Mouse (Mus musculus): Measurements from ENCODE around the gene Satb1. TPM values are rescaled to one million over a fixed set of nuclear protein-coding genes. Genes with fewer than 3 reads are reported as not detected.

The Satb1 gene
- polyA plus RNA-seq, 1 experiment from 2014 or later, result 32.1 TPM

DNA sequence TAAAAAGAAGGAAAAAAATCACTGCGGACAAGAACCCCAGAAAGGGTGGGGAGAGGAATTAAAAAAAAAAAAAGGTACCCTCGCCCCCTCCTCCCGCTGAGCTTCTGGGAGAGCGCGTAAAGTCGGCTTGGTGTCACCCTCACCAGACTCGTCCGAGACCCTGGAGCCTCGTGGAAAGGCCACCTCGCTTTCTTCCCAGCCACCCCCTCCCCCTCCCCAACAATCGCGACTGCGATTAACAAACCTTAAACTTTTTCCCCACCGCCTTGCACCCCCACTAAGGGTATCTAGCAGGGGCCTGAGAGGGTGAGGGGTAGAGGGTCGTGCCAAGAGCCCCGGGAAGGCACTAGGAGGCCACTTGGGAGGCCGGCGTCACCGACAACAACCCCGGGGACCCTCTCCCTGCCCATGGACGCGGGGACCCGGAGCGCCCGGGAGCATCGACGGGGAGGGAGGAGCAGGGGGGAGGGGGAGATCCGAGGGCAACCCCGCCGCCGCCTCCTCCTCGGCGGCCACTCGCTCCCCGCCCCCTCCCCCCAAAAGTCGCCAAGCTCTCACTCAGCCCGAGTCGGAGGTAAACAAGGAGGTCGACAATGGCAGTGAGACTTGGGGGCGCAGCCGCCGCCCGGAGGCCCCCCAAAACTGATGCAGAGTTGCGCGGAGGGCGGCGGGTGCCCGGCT, 20.7 kb downstream of the Satb1 start:
- no peaks in the 10 kb centered on the region for H3K9me3 ChIP-seq
- H3K27ac ChIP-seq, result peak overlapping the region; percentile 97
- H3K27me3 ChIP-seq, result no peaks in the 10 kb centered on the region
- H3K9ac ChIP-seq, result peak overlapping the region; percentile 95
- WGBS, result 0% methylated on average over 36 of the region's 48 CpGs
- H3K4me1 ChIP-seq (replicated peaks), result peaks cover 30% of the 10 kb centered on the region
- H3K36me3 ChIP-seq, result no peaks in the 10 kb centered on the region
- H3K4me3 ChIP-seq, result peak overlapping the region; percentile 86
- peak overlapping the region; percentile 70 for H3K4me2 ChIP-seq
- ATAC-seq (ENCODE audit: low FRiP score), result peak; percentile 78

DNA sequence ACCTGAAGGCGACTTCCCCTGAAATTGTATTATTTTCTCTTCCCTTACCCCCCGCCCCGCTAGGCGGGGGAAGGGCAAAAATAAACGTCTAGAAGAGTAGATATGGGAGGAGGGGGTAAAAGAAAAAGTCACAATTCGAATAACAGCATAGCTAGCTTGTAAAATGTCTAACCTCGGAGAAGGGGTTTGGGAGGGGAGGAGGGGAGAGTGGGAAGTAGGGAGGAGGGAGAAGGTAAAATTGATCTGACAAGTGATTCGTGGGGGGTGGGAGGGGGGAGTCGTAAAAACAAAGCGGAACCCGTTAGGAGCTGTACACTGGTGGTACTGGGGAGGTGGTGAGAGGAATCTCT, 21.2 kb downstream of the Satb1 start:
- H3K4me1 ChIP-seq (replicated peaks), result peaks cover 34% of the 10 kb centered on the region
- H3K9me3 ChIP-seq, result no peaks in the 10 kb centered on the region
- H3K36me3 ChIP-seq, result no peaks in the 10 kb centered on the region
- peak; percentile 7 for ATAC-seq (ENCODE audit: low FRiP score)
- H3K27me3 ChIP-seq, result no peaks in the 10 kb centered on the region
- H3K4me3 ChIP-seq, result peak overlapping the region; percentile 86
- peak overlapping the region; percentile 70 for H3K4me2 ChIP-seq
- H3K27ac ChIP-seq, result peak overlapping the region; percentile 97
- H3K9ac ChIP-seq, result peak overlapping the region; percentile 95
- 1% methylated on average over 11 of the region's 11 CpGs for WGBS

DNA sequence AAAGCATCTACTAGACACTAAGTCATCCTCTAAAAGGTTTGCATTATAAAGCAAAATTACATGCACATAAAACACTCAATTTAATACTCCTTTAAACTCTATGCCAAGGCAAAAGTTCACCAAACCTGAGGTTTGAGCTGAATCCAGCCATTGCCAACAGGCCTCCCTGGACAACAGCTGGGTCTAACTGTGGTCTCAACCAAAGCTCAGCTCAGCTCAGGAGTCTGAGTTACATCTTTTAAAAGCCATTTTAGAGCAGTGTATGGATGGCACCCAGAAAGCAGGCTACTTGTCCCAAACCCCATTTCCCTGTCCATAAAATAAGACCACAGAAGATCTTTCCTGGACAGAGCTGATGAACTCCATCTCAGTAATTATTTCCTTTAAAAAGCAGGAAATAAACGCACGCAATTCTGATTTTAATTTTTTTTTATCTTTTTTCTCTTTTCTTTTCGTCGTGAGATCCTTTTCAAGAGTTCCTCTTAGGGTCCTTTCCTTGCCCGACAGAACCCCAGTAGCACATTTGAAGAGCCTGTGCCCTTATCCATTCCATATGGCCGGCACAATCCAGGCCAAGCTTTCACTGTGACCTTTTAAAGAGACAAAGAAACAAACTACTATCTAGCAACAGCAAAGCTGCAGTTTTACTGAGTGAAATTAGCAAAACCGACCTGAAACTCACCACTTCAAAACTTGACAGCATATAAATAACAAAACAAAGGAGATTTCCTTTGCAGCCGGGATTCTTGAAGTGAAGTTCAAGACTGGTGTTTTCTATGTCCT, 21.8 kb downstream of the Satb1 start:
- Histone ChIP-seq H3K9me3 (no peaks in the 10 kb centered on the region), H3K4me1 (replicated peaks) (peaks cover 39% of the 10 kb centered on the region), H3K27me3 (no peaks in the 10 kb centered on the region), H3K27ac (peak overlapping the region; percentile 97), H3K4me3 (peak overlapping the region; percentile 86), H3K9ac (peak overlapping the region; percentile 95), H3K4me2 (peak overlapping the region; percentile 70), H3K36me3 (no peaks in the 10 kb centered on the region)
- WGBS, result 3% methylated on average over 8 of the region's 8 CpGs
- no peak for ATAC-seq (ENCODE audit: low FRiP score)

DNA sequence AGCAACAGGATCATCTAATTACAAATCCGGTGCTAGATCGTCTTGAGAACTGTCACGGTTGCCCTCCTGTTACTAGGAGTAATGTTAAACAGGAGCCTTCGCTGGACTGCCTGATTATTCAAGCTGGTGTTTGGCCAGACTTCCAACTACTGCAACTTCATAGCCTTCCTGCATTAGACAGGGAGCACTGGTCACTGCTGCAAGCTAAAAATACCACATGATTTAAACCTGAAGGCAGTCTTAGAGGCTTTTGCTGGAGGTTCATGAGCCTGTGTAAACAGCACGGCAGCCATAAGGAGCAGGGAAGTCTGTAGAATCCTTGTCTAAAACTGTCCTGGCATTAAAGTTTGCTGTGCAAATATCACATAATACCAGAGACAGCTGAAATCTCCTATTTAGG, 25.7 kb downstream of the Satb1 start:
- Histone ChIP-seq H3K9ac (peak overlapping the region; percentile 43; the same call in 1 of the 2 replicates), H3K4me2 (no peak overlapping the region), H3K27me3 (no peaks in the 10 kb centered on the region), H3K27ac (no peak overlapping the region), H3K9me3 (no peaks in the 10 kb centered on the region), H3K36me3 (peaks cover 14% of the 10 kb centered on the region), H3K4me3 (no peak overlapping the region), H3K4me1 (replicated peaks) (peaks cover 62% of the 10 kb centered on the region)
- ATAC-seq (ENCODE audit: low FRiP score), result no peak
- WGBS, result 58% methylated on average over 5 of the region's 5 CpGs

DNA sequence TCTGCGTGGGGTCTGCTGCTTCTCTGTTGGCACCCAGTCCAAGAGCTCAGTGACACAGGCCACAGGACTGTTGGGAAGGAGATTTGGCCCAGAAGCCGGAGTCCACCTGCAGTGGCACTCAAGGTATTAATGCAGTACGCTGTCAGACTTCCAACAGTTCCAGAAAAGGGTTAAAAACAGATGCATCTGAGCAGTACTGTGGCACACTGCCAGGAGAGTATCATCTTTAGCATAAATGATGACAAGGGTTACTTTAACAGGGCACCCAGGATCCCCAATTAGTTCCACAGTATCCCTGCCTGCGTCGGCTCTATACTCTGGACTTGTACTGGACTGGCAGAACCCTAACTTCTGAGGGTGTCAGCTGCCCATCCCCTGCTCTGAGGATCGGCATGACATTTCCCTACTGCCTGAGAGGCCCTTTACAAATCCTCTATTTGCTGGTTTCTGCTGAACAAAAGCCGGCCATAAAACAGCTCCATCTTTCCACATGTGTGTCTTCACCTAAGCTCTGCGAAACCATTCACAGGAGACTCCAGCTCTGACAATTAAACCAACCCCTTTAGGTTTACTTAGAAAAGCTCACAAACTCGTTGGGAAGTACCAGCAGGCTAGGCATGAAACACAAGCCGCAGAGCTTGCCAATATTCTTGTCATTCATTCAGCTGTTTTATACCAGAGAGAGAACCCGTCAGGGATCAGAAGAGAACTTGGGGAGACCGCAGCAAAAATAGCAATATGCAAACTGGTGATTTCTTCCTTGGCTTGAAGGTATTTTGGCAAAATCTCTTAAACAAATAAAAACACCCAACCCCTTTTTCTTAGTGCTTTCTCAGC, 26.7 kb downstream of the Satb1 start:
- Histone ChIP-seq H3K9me3 (no peaks in the 10 kb centered on the region), H3K27ac (peak overlapping the region; percentile 63), H3K4me2 (peak overlapping the region; percentile 25), H3K36me3 (peaks cover 22% of the 10 kb centered on the region), H3K27me3 (no peaks in the 10 kb centered on the region), H3K9ac (peak overlapping the region; percentile 43; the same call in 1 of the 2 replicates), H3K4me3 (no peak overlapping the region), H3K4me1 (replicated peaks) (peaks cover 62% of the 10 kb centered on the region)
- peak; percentile 40; the same call in 1 of the 2 replicates for ATAC-seq (ENCODE audit: low FRiP score)
- WGBS, result 70% methylated on average over 12 of the region's 12 CpGs

DNA sequence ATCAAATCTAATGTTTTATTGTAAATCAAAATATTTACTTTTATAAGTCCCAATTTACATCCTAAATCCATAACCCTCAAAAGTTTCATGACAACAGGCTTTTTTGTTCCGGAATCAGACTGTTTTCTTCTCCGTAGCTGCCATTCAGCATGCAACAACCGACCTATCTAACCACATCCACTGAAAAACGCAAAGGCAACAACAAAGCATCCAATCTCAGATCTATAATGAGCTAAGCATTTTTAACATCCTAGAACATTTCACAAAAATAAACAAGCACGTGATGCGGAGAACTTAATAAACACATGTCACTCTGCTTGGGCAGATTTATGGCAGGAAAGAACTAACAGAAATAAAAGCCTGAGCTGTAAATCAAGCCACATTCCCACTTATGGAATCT, 32.9 kb downstream of the Satb1 start:
- Histone ChIP-seq H3K4me1 (replicated peaks) (peaks cover 16% of the 10 kb centered on the region), H3K9ac (no peak overlapping the region), H3K4me2 (no peak overlapping the region), H3K9me3 (no peaks in the 10 kb centered on the region), H3K36me3 (peaks cover 23% of the 10 kb centered on the region), H3K27ac (no peak overlapping the region), H3K4me3 (no peak overlapping the region), H3K27me3 (no peaks in the 10 kb centered on the region)
- 89% methylated on average over 6 of the region's 6 CpGs for WGBS
- ATAC-seq (ENCODE audit: low FRiP score), result no peak

DNA sequence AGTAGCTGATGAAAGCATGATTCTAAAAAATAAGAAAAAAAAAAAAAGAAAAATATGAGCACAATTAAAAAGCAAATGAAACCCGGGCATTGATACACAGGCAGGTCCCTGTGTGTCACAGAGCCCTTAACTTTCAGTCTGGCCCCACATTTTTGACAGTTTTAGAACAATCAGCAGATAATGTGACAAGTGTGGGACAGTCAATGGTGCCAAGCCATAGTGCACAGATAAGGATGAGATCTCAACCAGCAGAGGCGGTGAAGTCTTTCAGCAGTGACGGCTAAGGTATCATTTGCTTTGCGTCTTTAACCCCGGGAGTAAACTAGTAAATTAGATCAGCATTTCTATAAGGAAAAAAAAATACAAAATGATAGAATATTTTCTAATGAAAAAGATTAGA, 36.6 kb downstream of the Satb1 start:
- H3K4me2 ChIP-seq, result no peak overlapping the region
- no peak overlapping the region for H3K4me3 ChIP-seq
- ATAC-seq (ENCODE audit: low FRiP score), result no peak
- H3K4me1 ChIP-seq (replicated peaks), result no peaks in the 10 kb centered on the region
- H3K27me3 ChIP-seq, result no peaks in the 10 kb centered on the region
- H3K36me3 ChIP-seq, result peaks cover 2% of the 10 kb centered on the region; the same call in 1 of the 2 replicates
- H3K27ac ChIP-seq, result no peak overlapping the region
- WGBS, result 92% methylated on average over 5 of the region's 5 CpGs
- no peak overlapping the region for H3K9ac ChIP-seq
- H3K9me3 ChIP-seq, result no peaks in the 10 kb centered on the region

DNA sequence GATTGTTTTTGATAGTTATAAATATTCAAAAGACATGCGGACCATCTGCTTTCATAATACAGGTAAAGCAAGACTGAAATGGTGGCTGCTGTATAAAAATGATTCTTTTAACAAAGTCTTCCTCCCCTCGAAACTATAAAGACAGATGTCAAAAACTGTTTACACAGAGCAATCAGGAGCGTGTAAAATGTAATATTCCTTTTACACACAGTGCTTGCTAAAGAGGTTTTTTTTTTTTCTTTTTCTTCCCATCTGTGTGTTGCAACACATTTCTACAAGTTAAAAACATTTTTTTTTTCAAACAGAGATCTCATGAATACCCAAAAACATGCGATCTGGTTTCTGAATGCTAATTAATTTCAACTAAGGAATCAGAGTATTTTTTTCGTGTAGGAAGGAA, 41.9 kb downstream of the Satb1 start:
- H3K4me3 ChIP-seq, result no peak overlapping the region
- no peaks in the 10 kb centered on the region for H3K27me3 ChIP-seq
- no peaks in the 10 kb centered on the region for H3K36me3 ChIP-seq
- no peak overlapping the region for H3K9ac ChIP-seq
- no peak for ATAC-seq (ENCODE audit: low FRiP score)
- H3K4me2 ChIP-seq, result no peak overlapping the region
- WGBS, result 56% methylated on average over 5 of the region's 5 CpGs
- H3K4me1 ChIP-seq (replicated peaks), result peaks cover 18% of the 10 kb centered on the region
- no peak overlapping the region for H3K27ac ChIP-seq
- no peaks in the 10 kb centered on the region for H3K9me3 ChIP-seq

DNA sequence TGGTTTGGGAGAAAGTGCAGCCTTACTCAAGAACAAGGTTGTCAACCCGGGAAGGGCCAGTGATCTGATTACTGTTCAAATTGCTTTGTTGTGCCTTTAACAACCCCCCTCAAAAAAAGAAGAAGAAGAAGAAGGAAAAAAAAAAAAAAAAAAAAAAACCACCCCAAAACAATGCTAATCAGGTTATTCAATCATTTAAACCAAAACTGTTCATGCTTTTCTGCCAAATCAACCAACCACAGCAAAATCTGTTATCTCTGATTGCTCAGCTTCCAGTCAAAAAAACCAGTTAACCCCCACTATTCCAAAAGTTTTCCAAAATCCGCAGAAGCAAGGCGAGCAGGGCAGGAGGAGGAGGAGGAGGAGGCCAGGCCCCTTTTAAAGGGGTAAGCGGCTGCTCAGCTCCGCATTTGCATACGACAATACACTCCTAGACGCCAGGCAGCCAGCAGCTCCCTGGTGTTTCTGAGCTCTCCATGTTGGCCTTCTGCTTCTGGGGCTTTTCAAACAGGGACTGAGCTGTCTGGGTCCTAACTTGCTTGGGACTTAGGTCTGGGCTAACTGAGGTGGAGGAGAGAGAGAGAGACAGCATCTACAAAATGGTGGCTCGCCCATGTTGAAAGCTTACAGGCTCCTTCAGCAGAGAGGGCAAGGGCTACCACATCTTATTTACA, 42.6 kb downstream of the Satb1 start:
- WGBS, result 13% methylated on average over 8 of the region's 8 CpGs
- H3K4me1 ChIP-seq (replicated peaks), result peaks cover 23% of the 10 kb centered on the region
- H3K4me2 ChIP-seq, result peak overlapping the region; percentile 20; the same call in 1 of the 2 replicates
- ATAC-seq (ENCODE audit: low FRiP score), result peak; percentile 69
- H3K9me3 ChIP-seq, result no peaks in the 10 kb centered on the region
- no peaks in the 10 kb centered on the region for H3K27me3 ChIP-seq
- H3K4me3 ChIP-seq, result no peak overlapping the region
- H3K9ac ChIP-seq, result no peak overlapping the region
- H3K27ac ChIP-seq, result peak overlapping the region; percentile 81
- no peaks in the 10 kb centered on the region for H3K36me3 ChIP-seq

DNA sequence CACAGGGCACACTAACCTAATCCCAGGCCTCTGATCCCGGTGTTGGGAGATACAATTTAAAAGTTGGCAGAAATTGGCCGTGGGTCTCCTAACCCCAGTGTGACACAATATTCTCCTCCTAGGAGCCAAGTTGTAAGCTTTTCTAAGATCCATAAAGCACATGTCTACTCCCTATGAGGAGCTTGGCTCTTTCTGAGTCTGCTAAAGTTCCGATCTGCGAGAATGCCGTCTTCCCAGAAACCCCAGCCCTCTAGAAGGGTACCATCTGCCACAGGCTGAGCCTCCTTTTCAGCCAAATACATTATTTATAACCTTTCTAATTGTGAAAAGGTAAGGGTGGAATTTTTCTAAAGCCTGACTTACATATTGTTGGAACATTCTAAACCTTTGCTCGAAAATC, 43.3 kb downstream of the Satb1 start:
- Histone ChIP-seq H3K27ac (no peak overlapping the region), H3K9ac (no peak overlapping the region), H3K4me3 (no peak overlapping the region), H3K36me3 (no peaks in the 10 kb centered on the region), H3K27me3 (no peaks in the 10 kb centered on the region), H3K4me2 (no peak overlapping the region), H3K9me3 (no peaks in the 10 kb centered on the region), H3K4me1 (replicated peaks) (peaks cover 24% of the 10 kb centered on the region)
- WGBS, result 60% methylated on average over 6 of the region's 6 CpGs
- ATAC-seq (ENCODE audit: low FRiP score), result no peak

DNA sequence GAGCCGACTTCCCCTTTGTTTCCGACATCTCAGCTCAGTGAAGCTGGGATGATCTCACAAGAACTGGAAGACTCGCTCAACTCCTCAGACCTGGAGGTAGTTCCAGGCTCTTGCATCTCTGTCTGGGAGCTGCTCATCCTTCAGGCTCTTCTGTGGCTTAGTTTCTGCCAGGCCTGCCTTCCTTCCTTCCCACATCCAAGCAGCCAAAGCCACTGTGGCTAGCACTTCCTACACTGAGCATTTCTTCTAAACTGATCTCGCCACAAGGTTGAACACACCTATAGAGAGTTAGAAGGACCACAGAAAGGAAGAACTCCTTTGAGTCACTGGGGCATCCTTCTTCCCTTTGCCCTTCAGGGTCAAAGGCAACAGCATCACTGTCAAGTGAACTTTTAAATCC, 44.0 kb downstream of the Satb1 start:
- Histone ChIP-seq H3K27me3 (no peaks in the 10 kb centered on the region), H3K9ac (no peak overlapping the region), H3K4me1 (replicated peaks) (peaks cover 24% of the 10 kb centered on the region), H3K27ac (no peak overlapping the region), H3K4me3 (no peak overlapping the region), H3K36me3 (no peaks in the 10 kb centered on the region), H3K4me2 (no peak overlapping the region), H3K9me3 (no peaks in the 10 kb centered on the region)
- no peak for ATAC-seq (ENCODE audit: low FRiP score)
- 93% methylated on average over 4 of the region's 4 CpGs for WGBS

DNA sequence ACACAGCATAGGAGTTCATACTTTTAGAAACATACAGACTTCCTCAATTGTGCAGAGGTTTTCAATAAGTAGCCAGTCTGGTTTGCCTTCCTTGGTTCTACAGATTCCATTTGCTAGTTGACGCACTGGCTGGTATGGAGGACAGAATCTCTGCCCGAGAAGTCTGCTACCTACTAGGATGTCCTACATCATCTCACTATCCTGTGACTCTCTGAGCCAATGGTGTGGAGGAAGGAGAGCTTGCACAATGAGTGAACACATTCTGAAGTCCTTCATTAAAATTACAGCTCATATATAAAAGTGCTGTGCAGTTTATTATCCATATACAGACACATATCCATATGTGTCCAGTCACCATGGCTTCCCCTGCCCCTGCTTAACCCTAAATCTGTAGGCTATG, 45.1 kb downstream of the Satb1 start:
- WGBS, result 95% methylated on average over 2 of the region's 2 CpGs
- Histone ChIP-seq H3K27me3 (no peaks in the 10 kb centered on the region), H3K4me1 (replicated peaks) (peaks cover 24% of the 10 kb centered on the region), H3K36me3 (peaks cover 6% of the 10 kb centered on the region), H3K9me3 (no peaks in the 10 kb centered on the region), H3K27ac (no peak overlapping the region), H3K9ac (no peak overlapping the region), H3K4me3 (no peak overlapping the region), H3K4me2 (no peak overlapping the region)
- ATAC-seq (ENCODE audit: low FRiP score), result no peak

All from hindbrain, embryonic 13.5 days (tissue).